ENCODE assay signal across 7 mouse cellular contexts in genomic region chr3:89203142-89203514, GRCm38 (mm10). TPM values are rescaled to one million over a fixed set of nuclear protein-coding genes. Genes with fewer than 3 reads are reported as not detected.
A peak's percentile ranks its signal among the peaks of the same experiment; 100 is the strongest.
DNase-seq lines count a peak whose midpoint lies in the region; ATAC-seq lines count a peak whose summit lies in the region.

No protein-coding gene starts in this region.

- H3K4me2 ChIP-seq in neural tube, embryonic 11.5 days (ENCODE audit: low read depth): peak overlapping the region; percentile 71
- peak overlapping the region; percentile 75 for H3K4me2 ChIP-seq in limb, embryonic 13.5 days (replicated peaks)
- H3K4me2 ChIP-seq in stomach, embryonic 15.5 days: peak overlapping the region; percentile 53

- no peaks in the 10 kb centered on the region for H3K9me3 ChIP-seq in neural tube, embryonic 11.5 days (ENCODE audit: control insufficient read depth, low read length)
- no peaks in the 10 kb centered on the region for H3K9me3 ChIP-seq in limb, embryonic 13.5 days
- no peaks in the 10 kb centered on the region for H3K9me3 ChIP-seq in stomach, embryonic 15.5 days

- no peak for DNase-seq in neural tube, embryonic 11.5 days (ENCODE audit: low spot score)
- DNase-seq in neural tube, embryonic 10.5 days (ENCODE audit: extremely low spot score, low spot score): no peak
- no peak for DNase-seq in spleen, adult 12 weeks (ENCODE audit: low spot score)
- no peak for DNase-seq in left cerebral cortex, postnatal 4 days

- no peak overlapping the region for H3K27ac ChIP-seq in neural tube, embryonic 11.5 days (ENCODE audit: low read depth, low read length)
- H3K27ac ChIP-seq in limb, embryonic 13.5 days: no peak overlapping the region
- H3K27ac ChIP-seq in stomach, embryonic 15.5 days: no peak overlapping the region

- no peaks in the 10 kb centered on the region for H3K27me3 ChIP-seq in neural tube, embryonic 11.5 days (ENCODE audit: control insufficient read depth, insufficient read depth, low read length)
- H3K27me3 ChIP-seq in limb, embryonic 13.5 days: no peaks in the 10 kb centered on the region
- H3K27me3 ChIP-seq in stomach, embryonic 15.5 days (replicated peaks): no peaks in the 10 kb centered on the region

- peaks cover 5% of the 10 kb centered on the region for H3K4me1 ChIP-seq in neural tube, embryonic 11.5 days (ENCODE audit: control insufficient read depth, insufficient read depth, low read length)
- peaks cover 6% of the 10 kb centered on the region for H3K4me1 ChIP-seq in limb, embryonic 13.5 days
- peaks cover 4% of the 10 kb centered on the region for H3K4me1 ChIP-seq in stomach, embryonic 15.5 days

- intact Hi-C loops in left cerebral cortex, postnatal 4 days (cut with DNase I): no loop called here

- no peak; the same call in 1 of the 2 replicates for ATAC-seq in neural tube, embryonic 11.5 days (ENCODE audit: insufficient read depth, low FRiP score, low TSS enrichment)
- ATAC-seq in erythroid progenitor cell, adult 5-6 weeks (replicated peaks; ENCODE audit: low FRiP score, poor library complexity, severe bottlenecking): 0 out of 2 replicates have a peak, but pooled peaks have one; percentile 39
- ATAC-seq in limb, embryonic 13.5 days (ENCODE audit: low FRiP score, low read depth): no peak
- no peak for ATAC-seq in stomach, embryonic 15.5 days (ENCODE audit: insufficient read depth, low FRiP score, low read depth)

- peak overlapping the region; percentile 46 for H3K4me3 ChIP-seq in neural tube, embryonic 11.5 days (ENCODE audit: low read depth, low read length)
- H3K4me3 ChIP-seq in limb, embryonic 13.5 days: peak overlapping the region; percentile 60
- peak overlapping the region; percentile 48 for H3K4me3 ChIP-seq in stomach, embryonic 15.5 days (replicated peaks)

- peaks cover 8% of the 10 kb centered on the region; the same call in 1 of the 2 replicates for H3K36me3 ChIP-seq in neural tube, embryonic 11.5 days (ENCODE audit: control insufficient read depth, insufficient read depth, low read length)
- peaks cover 40% of the 10 kb centered on the region for H3K36me3 ChIP-seq in limb, embryonic 13.5 days
- peaks cover 16% of the 10 kb centered on the region for H3K36me3 ChIP-seq in stomach, embryonic 15.5 days

- peak overlapping the region; percentile 52 for H3K9ac ChIP-seq in neural tube, embryonic 11.5 days (ENCODE audit: low read length)
- peak overlapping the region; percentile 70 for H3K9ac ChIP-seq in limb, embryonic 13.5 days
- peak overlapping the region; percentile 14; the same call in 1 of the 2 replicates for H3K9ac ChIP-seq in stomach, embryonic 15.5 days

- 44% methylated on average over 5 of the region's 5 CpGs for WGBS in neural tube, embryonic 11.5 days
- 39% methylated on average over 5 of the region's 5 CpGs for WGBS in limb, embryonic 13.5 days
- WGBS in stomach, embryonic 15.5 days: 32% methylated on average over 5 of the region's 5 CpGs

RNA-seq across cellular contexts. Expression of gene Gba, which starts 0.4 kb away (rescaled TPM):
- 44.4 and 46.5 TPM in 2 replicates for polyA plus RNA-seq in neural tube, embryonic 11.5 days (2014; fragmentation: Nextera tagmentation; extraction: Ambion mirVana)
- total RNA-seq in erythroid progenitor cell, adult 5-6 weeks (2015; ENCODE audit: low replicate concordance): 27.4 and 36.5 TPM in 2 replicates
- 16.8 and 18.1 TPM in 2 replicates for total RNA-seq in erythroid progenitor cell, adult 5-6 weeks (2017; ENCODE audit: low replicate concordance)
- 35.6 and 40.2 TPM in 2 replicates for polyA plus RNA-seq in limb, embryonic 13.5 days (2015; fragmentation: Nextera tagmentation; extraction: Ambion mirVana)
- polyA plus RNA-seq in stomach, embryonic 15.5 days (2015; fragmentation: Nextera tagmentation; extraction: Ambion mirVana): 40.1 and 41.2 TPM in 2 replicates
- 10 to 100 TPM; 61.3 to 62.2 TPM for total RNA-seq in left cerebral cortex, postnatal 4 days (2021)

RNA-seq across cellular contexts. Expression of gene Thbs3, which starts 11.9 kb away (rescaled TPM):
- 26.3 and 26.6 TPM in 2 replicates for polyA plus RNA-seq in neural tube, embryonic 11.5 days (2014; fragmentation: Nextera tagmentation; extraction: Ambion mirVana)
- total RNA-seq in erythroid progenitor cell, adult 5-6 weeks (2015; ENCODE audit: low replicate concordance): not detected in 2 replicates
- total RNA-seq in erythroid progenitor cell, adult 5-6 weeks (2017; ENCODE audit: low replicate concordance): not detected in 2 replicates
- polyA plus RNA-seq in limb, embryonic 13.5 days (2015; fragmentation: Nextera tagmentation; extraction: Ambion mirVana): 63.7 and 69.8 TPM in 2 replicates
- polyA plus RNA-seq in stomach, embryonic 15.5 days (2015; fragmentation: Nextera tagmentation; extraction: Ambion mirVana): 29.0 and 29.2 TPM in 2 replicates
- 100 to 1,000 TPM in 1 of 2 experiments, 10 to 100 TPM in 1; 99.0 to 109 TPM for total RNA-seq in left cerebral cortex, postnatal 4 days (2021)

RNA-seq across cellular contexts. Expression of gene Fam189b, which starts 20.2 kb away (rescaled TPM):
- polyA plus RNA-seq in neural tube, embryonic 11.5 days (2014; fragmentation: Nextera tagmentation; extraction: Ambion mirVana): 32.5 and 36.9 TPM in 2 replicates
- 5.0 and 5.4 TPM in 2 replicates for total RNA-seq in erythroid progenitor cell, adult 5-6 weeks (2015; ENCODE audit: low replicate concordance)
- total RNA-seq in erythroid progenitor cell, adult 5-6 weeks (2017; ENCODE audit: low replicate concordance): 2.6 TPM in 1 of 2 replicates, not detected in the other
- polyA plus RNA-seq in limb, embryonic 13.5 days (2015; fragmentation: Nextera tagmentation; extraction: Ambion mirVana): 34.0 and 35.2 TPM in 2 replicates
- 21.1 and 22.1 TPM in 2 replicates for polyA plus RNA-seq in stomach, embryonic 15.5 days (2015; fragmentation: Nextera tagmentation; extraction: Ambion mirVana)
- total RNA-seq in left cerebral cortex, postnatal 4 days (2021): 10 to 100 TPM; 51.4 to 56.2 TPM

RNA-seq across cellular contexts. Expression of gene Mtx1, which starts 23.8 kb away (rescaled TPM):
- 181 and 202 TPM in 2 replicates for polyA plus RNA-seq in neural tube, embryonic 11.5 days (2014; fragmentation: Nextera tagmentation; extraction: Ambion mirVana)
- total RNA-seq in erythroid progenitor cell, adult 5-6 weeks (2015; ENCODE audit: low replicate concordance): 8.6 and 21.0 TPM in 2 replicates
- total RNA-seq in erythroid progenitor cell, adult 5-6 weeks (2017; ENCODE audit: low replicate concordance): 14.5 and 15.8 TPM in 2 replicates
- polyA plus RNA-seq in limb, embryonic 13.5 days (2015; fragmentation: Nextera tagmentation; extraction: Ambion mirVana): 202 and 205 TPM in 2 replicates
- polyA plus RNA-seq in stomach, embryonic 15.5 days (2015; fragmentation: Nextera tagmentation; extraction: Ambion mirVana): 197 and 199 TPM in 2 replicates
- total RNA-seq in left cerebral cortex, postnatal 4 days (2021): 100 to 1,000 TPM in 1 of 2 experiments, 10 to 100 TPM in 1; 99.1 to 106 TPM

RNA-seq across cellular contexts. Expression of gene Muc1, which starts 25.7 kb away (rescaled TPM):
- polyA plus RNA-seq in neural tube, embryonic 11.5 days (2014; fragmentation: Nextera tagmentation; extraction: Ambion mirVana): 1.6 and 1.8 TPM in 2 replicates
- not detected in 2 replicates for total RNA-seq in erythroid progenitor cell, adult 5-6 weeks (2015; ENCODE audit: low replicate concordance)
- not detected in 2 replicates for total RNA-seq in erythroid progenitor cell, adult 5-6 weeks (2017; ENCODE audit: low replicate concordance)
- 0.64 and 1.1 TPM in 2 replicates for polyA plus RNA-seq in limb, embryonic 13.5 days (2015; fragmentation: Nextera tagmentation; extraction: Ambion mirVana)
- 64.2 and 89.1 TPM in 2 replicates for polyA plus RNA-seq in stomach, embryonic 15.5 days (2015; fragmentation: Nextera tagmentation; extraction: Ambion mirVana)
- total RNA-seq in left cerebral cortex, postnatal 4 days (2021): 1 to 10 TPM; 1.0 to 2.0 TPM

Comparison
In these comparisons a context has a peak if more than half of its experiments do, and no peak if none do; other contexts are left out.
1. H3K9ac ChIP-seq: peak in every context shown above with its lines; median percentile 70 in limb, embryonic 13.5 days; 52 in neural tube, embryonic 11.5 days; 14 in stomach, embryonic 15.5 days.